Mouse (Mus musculus): ENCODE results near the gene Dph2.

The Dph2 gene

GRCm38 (mm10) chr4:117908834-117909453, 17.1 kb upstream of the Dph2 start:
- no peak for DNase-seq

- peak; percentile 63 for DNase-seq
Measured at GRCm38 (mm10) chr4:117906196-117906595, 14.4 kb upstream of the Dph2 start.

GRCm38 (mm10) chr4:117904761-117905160, 12.9 kb upstream of the Dph2 start:
- peak; percentile 68 for DNase-seq

GRCm38 (mm10) chr4:117904094-117904493, 12.3 kb upstream of the Dph2 start:
- peak; percentile 50 for DNase-seq

- no peak for DNase-seq
Measured at GRCm38 (mm10) chr4:117898111-117898510, 6.3 kb upstream of the Dph2 start.

GRCm38 (mm10) chr4:117896031-117896430, 4.2 kb upstream of the Dph2 start:
- peak; percentile 86 for DNase-seq

- no peak for DNase-seq
Measured at GRCm38 (mm10) chr4:117895339-117895738, 3.5 kb upstream of the Dph2 start.

- DNase-seq = peak; percentile 69
Measured at GRCm38 (mm10) chr4:117894601-117895000, 2.8 kb upstream of the Dph2 start.

- DNase-seq = no peak
Measured at GRCm38 (mm10) chr4:117893376-117893775, 1.5 kb upstream of the Dph2 start.

- no peak for DNase-seq
Measured at GRCm38 (mm10) chr4:117890750-117891149, 1.1 kb downstream of the Dph2 start.

- DNase-seq = peak; percentile 73
Measured at GRCm38 (mm10) chr4:117890031-117890430, 1.8 kb downstream of the Dph2 start.

GRCm38 (mm10) chr4:117889471-117889870, 2.4 kb downstream of the Dph2 start:
- no peak for DNase-seq

- DNase-seq = no peak
Measured at GRCm38 (mm10) chr4:117887920-117888319, 3.9 kb downstream of the Dph2 start.

GRCm38 (mm10) chr4:117887133-117887532, 4.7 kb downstream of the Dph2 start, which contains the start of gene Atp6v0b:
Gene Atp6v0b (minus strand): TSS chr4:117887333.
- peak; percentile 95 for DNase-seq

GRCm38 (mm10) chr4:117886644-117887043, 5.2 kb downstream of the Dph2 start:
- DNase-seq = peak; percentile 64

- DNase-seq = peak; percentile 63
Measured at GRCm38 (mm10) chr4:117885994-117886393, 5.8 kb downstream of the Dph2 start.

- no peak for DNase-seq
Measured at GRCm38 (mm10) chr4:117885093-117885492, 6.7 kb downstream of the Dph2 start.

GRCm38 (mm10) chr4:117884146-117884545, 7.7 kb downstream of the Dph2 start:
- DNase-seq = no peak

- peak; percentile 73 for DNase-seq
Measured at GRCm38 (mm10) chr4:117882701-117883691, 8.8 kb downstream of the Dph2 start, which contains the start of gene B4galt2. Gene B4galt2 (minus strand): TSS chr4:117883487.

- no peak for DNase-seq
Measured at GRCm38 (mm10) chr4:117878703-117879102, 13.1 kb downstream of the Dph2 start.

GRCm38 (mm10) chr4:117878301-117878700, 13.5 kb downstream of the Dph2 start:
- no peak for DNase-seq

- DNase-seq = no peak
Measured at GRCm38 (mm10) chr4:117873615-117874014, 18.2 kb downstream of the Dph2 start.

GRCm38 (mm10) chr4:117872471-117872886, 19.4 kb downstream of the Dph2 start, which contains the start of gene Ccdc24:
Gene Ccdc24 (minus strand): TSS chr4:117872557.
- no peak for DNase-seq

GRCm38 (mm10) chr4:117871787-117872186, 20.0 kb downstream of the Dph2 start:
- no peak for DNase-seq

All from cerebellum, adult 11-12 months (tissue).